Mouse (Mus musculus) right cerebral cortex, postnatal 4 days (tissue): ENCODE results near the gene Mpzl1.
A peak's percentile ranks its signal among the peaks of the same experiment; 100 is the strongest.

Source experiments
- DNase-seq: peaks from one replicate; pipeline ENCODE4 v3.0.0-alpha.2; 2022

Gene Mpzl1

GRCm38 (mm10) chr1:165655022-165655421 lies 20.7 kb upstream of the Mpzl1 start:
- no peak for DNase-seq

- no peak for DNase-seq
Observed at GRCm38 (mm10) chr1:165653126-165653885, 19.0 kb upstream of the Mpzl1 start.

DNA sequence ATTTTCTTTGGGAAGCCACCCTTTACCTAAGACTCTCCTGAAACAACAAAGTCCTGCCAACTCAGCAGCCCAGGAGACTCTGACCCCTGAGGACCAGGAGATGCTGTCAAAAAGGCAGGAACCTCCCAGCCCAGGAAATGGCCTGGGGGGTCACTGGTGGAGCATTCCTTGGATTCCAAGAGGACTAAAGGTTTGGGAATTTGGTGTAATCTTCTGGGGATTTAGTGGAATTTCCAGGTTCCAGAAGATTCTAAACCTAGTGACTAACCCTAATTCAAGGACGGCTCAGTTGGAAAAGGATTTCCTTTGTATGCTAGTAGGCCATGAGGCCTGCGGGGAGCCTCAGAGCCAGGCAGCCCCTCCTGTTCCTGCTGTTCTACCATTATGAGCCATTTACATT lies 18.2 kb upstream of the Mpzl1 start:
- DNase-seq: no peak

DNA sequence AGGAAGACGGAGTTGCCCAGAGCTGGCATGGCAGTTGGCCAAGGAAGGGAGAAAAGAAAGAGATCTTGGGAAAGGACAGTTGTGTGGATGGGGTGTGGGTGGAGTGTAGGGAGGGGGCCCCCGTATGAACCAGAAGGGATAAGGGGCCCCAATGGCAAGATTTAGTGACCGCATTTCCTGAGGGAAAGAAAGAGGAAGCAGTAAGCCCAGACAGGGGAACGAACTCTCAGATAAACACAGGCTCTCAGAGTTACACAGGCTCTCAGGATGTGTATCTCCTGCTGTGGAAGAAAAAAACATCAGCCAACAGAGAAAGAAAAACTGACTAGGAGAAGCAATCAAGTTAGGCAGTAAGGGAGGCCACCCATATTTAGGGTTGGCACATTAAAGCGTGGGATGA lies 16.8 kb upstream of the Mpzl1 start:
- DNase-seq: no peak

- DNase-seq: no peak
Observed at GRCm38 (mm10) chr1:165645102-165645501, 10.8 kb upstream of the Mpzl1 start.

- no peak for DNase-seq
Observed at GRCm38 (mm10) chr1:165643735-165644134, 9.4 kb upstream of the Mpzl1 start.

GRCm38 (mm10) chr1:165642780-165643311 lies 8.5 kb upstream of the Mpzl1 start:
- DNase-seq: peak; percentile 47

DNA sequence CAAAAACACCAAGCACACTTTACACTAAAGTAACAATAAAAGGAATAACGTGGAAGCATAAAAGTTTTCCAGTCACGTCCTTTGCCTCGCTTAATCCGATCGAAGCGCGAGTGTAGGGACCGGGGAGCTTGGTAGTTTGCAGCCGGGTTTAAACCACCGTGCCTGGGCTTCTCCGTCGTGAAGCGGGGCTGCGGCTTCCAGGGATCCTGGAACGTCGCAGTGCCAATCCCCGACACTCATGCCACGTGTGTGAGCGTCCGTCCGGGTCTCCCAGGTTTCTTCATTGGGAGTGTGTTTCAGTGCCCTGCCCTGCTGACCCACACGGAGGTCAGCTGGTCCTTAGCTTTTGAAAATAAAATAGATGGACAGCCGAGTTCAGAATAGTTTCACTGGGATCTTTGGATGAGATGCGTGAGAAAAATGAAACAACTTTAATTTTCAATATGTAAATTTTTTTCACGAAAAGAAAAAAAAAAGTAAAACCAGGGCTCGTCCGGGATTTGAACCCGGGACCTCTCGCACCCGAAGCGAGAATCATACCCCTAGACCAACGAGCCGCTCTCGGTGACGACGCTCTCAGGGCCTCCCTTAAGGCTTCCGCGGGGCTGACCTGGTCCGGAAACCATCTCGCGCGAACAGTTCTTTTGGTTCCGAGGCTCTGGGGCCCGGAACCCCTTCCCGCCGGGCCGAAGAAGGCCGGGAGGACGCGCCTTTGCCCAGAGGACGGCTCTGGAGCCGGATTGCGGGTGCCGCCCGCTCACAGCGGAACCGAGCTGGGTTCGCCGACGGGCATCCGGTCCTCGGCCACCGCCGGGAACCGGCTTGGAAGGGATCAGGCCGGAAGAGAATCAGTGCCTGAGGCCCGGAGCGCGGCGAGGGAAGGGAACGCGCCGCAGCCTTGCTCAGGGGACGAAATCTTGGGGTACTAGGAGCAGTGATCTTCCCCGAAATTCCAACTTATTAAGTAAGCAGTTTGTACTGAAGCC lies 7.7 kb upstream of the Mpzl1 start:
- peak; percentile 94 for DNase-seq

DNA sequence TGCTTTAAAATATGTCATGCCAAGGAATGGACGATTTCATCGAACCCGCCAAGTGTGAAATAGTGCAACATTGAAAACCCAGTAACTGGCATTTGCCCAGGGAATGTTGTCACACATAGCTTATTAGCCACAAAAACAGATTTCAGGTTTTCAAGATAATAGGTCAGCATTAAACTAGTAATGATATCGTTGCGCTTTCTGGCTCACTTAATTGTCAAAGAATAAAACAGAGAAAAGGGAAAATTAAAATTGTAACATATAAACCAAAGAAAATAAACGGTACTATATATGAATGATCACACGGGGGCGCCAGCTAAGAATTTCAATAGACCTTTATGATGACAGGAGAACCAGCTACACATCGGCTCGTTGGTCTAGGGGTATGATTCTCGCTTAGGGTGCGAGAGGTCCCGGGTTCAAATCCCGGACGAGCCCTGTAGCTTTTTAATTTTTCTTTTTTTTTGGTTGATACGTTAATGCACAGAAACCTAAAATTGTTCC lies 7.0 kb upstream of the Mpzl1 start:
- peak; percentile 76 for DNase-seq

DNA sequence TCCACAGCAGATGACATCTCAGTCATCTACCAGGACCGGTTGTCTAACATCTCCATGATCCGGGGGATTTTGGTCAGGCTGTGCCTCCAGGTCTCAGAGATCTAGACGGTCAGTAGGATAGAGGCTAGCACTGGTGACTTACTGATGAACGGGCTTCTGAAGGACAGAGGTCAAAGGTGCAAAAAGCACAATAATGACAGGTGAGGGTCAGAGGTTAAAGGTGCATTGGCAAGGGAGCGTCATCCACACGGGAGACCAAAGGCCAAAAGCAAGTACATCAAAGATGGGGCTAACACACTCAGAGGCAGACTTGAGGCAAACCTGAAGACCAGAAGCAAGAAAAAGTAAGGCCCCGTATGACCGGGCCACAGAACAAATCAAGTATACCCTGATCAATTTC lies 2.0 kb upstream of the Mpzl1 start:
- DNase-seq: no peak

GRCm38 (mm10) chr1:165635055-165635897 lies 938 bp upstream of the Mpzl1 start:
- DNase-seq: no peak

DNA sequence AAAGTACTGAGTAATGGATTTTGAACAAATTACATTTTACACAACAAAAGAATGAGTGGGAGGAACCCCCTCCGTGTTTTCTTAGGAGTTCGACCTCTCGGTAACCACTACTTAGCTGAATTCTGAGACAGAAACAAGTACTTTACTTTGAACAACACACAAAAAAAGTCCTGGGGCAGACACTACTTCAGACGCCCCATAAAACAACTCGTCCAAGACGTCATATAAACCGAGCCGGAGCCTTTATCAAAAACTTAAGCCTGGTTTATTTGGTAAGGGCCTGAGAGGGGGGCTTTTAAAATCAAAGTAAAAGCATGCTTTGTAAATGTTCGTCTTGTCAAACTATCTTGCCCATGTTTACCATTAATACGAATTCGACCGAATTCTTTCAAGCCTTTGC lies 993 bp downstream of the Mpzl1 start:
- no peak for DNase-seq

DNA sequence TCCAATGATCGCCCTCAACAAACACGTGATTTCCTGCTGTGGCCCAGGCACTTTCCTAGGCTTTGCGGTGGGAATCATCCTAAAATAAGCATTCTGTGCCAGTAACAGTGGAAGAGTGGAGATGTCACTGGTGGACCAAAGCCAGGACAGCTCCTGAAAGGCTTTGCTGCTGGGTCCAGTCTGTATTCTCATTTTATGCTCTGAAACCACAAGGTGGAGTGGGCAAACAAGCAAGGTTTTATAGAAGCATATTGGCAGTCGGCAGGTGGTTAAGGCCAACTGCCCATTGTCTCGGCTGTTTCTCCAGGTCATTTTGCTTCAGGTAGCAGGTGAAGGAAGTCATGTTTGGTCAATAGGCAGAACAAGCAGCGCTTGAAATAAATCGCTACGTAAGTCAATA lies 3.2 kb downstream of the Mpzl1 start:
- DNase-seq: no peak

DNA sequence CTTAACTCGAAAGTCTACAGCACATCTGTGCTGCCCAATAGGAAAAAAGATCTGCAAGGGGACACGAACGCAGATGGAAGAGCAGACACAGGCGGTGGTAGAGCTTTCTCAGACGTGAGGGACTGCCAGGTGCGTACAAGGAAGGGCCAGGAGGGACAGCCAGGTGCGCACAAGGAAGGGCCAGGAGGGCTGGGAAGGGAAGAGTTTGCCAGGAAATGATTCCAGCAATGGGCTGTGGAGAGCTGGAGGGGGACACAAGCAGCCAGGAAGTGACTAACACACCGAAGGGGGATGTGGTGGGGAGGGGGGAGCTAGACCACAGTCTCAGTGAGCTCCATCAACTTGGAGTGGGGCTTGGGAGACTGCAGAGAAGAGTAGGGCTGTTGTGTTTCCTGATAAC lies 4.4 kb downstream of the Mpzl1 start:
- no peak for DNase-seq

- no peak for DNase-seq
Observed at GRCm38 (mm10) chr1:165628603-165629002, 5.7 kb downstream of the Mpzl1 start.

DNA sequence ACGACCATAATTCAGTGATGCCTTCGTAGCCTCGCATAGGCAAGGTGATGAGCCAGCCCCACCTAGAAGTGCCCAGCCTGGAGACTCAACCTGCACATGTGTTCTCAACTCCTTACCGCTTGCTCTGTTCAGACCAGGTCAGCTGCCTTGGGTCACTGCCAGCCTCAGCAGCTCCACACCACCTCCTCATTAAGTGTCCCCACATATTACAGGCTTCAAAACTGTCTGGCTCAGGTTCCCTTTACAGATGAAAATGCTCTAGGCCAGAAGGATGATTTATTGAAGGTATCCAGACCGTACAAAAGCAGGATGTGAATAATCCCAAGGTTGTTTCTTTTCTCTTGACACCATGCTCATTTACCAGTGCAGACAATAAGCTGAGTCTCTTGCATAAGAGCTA lies 8.4 kb downstream of the Mpzl1 start:
- no peak for DNase-seq

DNA sequence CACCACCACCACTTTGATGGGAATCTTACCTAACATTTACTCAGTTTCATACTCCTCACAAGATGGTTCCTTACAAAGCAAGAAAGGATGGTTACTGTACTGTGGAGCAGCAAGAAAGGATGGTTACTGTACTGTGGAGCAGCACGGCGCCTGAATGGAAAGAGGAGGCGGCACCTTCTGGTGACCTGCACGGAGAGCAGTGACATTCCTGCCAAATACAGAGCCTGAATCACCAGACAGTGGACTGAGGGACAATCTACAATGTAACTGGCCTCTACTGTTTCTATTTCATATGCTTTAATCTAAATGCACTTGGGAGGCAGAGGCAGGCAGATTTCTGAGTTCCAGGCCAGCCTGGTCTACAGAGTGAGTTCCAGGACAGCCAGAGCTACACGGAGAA lies 9.3 kb downstream of the Mpzl1 start:
- DNase-seq: no peak

GRCm38 (mm10) chr1:165618201-165618624 lies 16.1 kb downstream of the Mpzl1 start:
- DNase-seq: no peak

- no peak for DNase-seq
Observed at GRCm38 (mm10) chr1:165617166-165617891, 17.0 kb downstream of the Mpzl1 start.

GRCm38 (mm10) chr1:165616652-165617051 lies 17.7 kb downstream of the Mpzl1 start:
- DNase-seq: no peak

- no peak for DNase-seq
Observed at GRCm38 (mm10) chr1:165614793-165615192, 19.5 kb downstream of the Mpzl1 start.

GRCm38 (mm10) chr1:165613926-165614325 lies 20.4 kb downstream of the Mpzl1 start:
- DNase-seq: no peak
